Mouse (Mus musculus) frontal cortex, postnatal 14 days (tissue): ENCODE data around the gene Kcnh1.
A peak's percentile ranks its signal among the peaks of the same experiment; 100 is the strongest.

Experiments used
- DNase-seq, 2 experiments: peaks; one replicate each; pipeline ENCODE4 v3.0.0; 2022; ENCODE audit warnings: low spot score in 2 of 2

Gene Kcnh1

GRCm38 (mm10) chr1:192405136-192405535, 214.6 kb downstream of the Kcnh1 start:
- DNase-seq = no peak

- no peak for DNase-seq
These were observed 216.0 kb downstream of the Kcnh1 start for GRCm38 (mm10) chr1:192406589-192406988.

DNA sequence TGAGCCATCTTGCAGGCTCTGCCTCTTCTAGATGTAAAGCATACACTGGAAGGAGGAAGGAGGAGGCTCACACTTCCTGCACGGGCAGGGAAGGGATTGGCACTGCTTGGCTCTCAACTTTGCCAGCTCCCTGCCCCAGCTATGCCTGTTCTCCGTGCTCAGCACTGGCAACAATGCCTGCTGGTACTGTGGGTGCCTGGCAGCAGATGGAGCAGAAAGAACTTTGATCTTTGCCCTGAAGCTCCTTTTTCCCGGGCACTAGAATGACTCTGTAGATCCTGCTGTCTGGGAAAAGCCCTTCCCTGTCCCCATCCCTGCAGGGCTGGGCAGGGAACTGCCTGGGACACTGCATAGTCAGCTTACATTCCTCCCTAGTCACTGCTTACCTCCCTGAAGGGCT, 225.2 kb downstream of the Kcnh1 start:
- DNase-seq = no peak

GRCm38 (mm10) chr1:192416241-192416821, 225.8 kb downstream of the Kcnh1 start:
- no peak for DNase-seq

GRCm38 (mm10) chr1:192419176-192419575, 228.6 kb downstream of the Kcnh1 start:
- DNase-seq = no peak

DNA sequence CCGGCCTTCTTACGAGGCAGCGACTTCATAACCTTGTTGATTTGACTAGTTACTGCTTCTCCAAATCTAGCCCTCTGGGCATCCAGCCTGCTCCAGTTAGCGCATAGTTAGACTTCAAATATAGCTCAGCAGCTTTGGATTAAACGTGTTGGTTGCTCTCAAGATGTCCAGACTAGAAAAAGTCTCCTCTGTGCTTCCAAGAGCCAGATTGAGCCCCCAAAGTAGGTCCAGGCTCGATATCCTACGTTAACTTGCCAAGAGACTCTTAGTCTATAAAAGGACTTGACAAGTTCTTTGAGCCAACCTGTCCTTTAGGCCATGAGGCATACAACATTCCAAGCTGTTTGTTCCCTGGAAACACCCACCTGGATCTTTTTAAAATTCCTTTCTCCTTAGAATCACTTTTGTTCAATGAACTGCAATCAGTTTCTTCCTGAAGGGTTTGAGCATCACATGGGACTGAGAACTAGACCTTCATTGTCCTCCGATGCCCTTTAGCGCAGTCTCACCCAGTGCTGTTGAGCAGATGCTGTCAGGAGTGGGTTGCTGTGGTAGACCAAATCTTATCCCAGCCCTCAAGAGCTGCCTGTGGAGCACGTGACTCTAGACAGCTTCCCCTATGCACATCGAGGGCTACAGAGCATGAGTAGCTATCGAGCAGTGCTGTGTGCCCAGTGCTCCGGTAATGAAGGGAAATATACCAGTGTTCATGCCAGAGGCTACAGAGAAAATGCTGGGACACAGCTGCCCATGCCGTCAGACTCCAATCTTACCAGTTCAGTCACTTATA, 231.0 kb downstream of the Kcnh1 start:
- peak; percentile 13 to 37 for DNase-seq

DNA sequence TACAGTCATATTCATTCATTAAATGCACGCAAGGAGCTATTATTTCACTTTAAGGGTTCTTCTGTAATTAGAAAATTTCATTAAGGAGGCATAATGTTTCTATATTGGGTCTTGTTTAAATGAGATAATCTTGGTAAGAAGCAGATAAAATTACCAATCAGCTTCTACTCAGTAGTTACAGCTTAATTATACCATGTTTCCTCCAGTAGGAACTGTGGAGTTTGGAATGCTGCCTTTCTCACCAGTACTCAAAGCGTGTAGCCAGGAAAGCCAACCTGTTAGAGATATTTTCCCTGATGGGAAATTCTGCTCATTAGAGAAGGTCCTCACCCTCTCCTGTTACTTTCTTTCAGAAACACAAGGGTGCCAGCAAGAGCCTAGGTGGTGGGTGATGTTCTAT, 240.8 kb downstream of the Kcnh1 start:
- DNase-seq = no peak

DNA sequence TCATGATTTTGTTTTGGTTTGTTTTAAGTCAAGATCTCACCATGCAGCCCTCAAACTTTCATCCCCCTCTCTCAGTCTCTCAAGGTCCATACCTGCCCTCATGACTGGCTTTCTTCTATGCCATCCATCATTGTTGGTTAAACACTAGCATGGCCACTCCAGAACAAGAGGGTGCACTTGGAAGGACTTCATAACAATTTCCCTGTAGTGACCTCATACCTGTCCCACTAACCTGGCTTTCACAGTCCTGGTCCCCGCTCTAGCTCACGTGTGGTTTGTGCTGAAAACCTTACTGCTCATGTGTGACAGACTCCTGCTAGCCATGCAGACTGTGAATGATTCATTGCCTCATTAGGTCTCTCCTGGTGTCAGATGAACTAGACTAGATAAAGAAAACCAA, 244.9 kb downstream of the Kcnh1 start:
- no peak for DNase-seq

- DNase-seq = no peak
These were observed 248.7 kb downstream of the Kcnh1 start for GRCm38 (mm10) chr1:192439151-192439837.

- DNase-seq = no peak
These were observed 252.3 kb downstream of the Kcnh1 start for GRCm38 (mm10) chr1:192442772-192443445.

DNA sequence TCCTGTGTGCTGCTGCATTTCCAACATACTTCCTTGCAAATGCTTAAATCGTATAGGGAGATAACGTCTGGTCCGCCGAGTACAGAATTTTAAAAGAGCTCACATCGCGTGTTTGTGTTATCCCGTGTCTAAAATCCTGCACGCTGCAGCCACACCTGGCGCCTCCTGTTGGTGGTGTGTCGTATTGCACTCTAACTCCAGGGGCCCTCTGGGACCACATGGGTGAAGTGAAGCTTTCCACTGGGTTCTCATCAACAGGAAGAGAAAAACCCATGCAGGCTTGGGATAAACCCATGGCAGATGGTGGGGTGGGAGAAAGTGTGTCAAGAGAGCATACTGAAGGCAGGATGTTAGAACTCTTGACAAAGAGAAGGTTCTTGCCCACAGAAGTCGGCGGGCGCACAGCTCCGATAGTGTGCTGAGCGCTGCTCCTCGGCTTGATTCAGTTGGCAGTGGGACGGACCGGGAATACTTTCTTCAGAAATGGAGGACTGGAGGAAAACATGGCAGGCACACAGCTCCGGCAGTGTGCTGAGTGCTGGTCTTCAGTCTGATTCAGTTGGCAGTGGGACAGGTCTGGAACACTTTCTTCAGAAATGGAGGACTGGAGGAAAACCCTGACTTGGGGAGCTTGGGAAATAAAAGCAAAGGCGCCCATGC, 253.6 kb downstream of the Kcnh1 start:
- DNase-seq = no peak

DNA sequence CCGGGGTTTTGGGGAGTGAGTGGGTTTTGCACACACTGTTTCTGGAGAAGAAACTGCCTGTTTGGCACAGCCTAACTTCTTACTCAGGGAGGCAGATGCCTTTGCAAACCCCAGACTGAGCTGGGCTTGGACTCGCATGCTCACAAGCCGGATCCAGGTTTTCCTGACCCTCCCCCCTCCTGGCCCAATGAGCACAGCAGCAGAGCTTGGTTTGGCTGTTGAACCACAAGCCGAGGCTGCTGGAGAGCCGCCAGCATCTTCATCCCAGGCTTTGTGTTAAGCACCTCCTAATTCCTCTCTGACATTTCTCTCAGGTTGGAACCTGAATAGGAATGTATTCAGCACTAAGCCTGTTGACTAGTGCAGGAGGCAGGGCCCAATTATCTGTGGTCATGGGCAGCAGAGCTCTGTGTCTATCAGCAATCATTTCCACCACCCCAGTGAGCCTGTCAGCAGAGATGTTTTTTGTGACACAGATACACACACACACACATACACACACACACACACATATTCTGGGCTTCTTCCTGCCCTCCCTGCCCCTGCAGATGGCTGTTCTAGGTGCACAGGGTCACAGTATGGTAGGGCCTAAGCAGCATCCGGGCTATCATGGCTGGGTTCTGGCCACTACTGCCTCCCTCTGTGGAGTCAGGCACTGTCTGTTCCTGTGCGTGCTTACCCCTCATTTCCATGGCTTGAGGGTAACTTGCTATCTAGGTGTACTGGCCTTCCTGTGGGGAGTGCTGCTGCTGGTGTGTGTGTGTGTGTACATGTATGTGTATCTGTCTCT, 254.3 kb downstream of the Kcnh1 start:
- peak; percentile 47 to 52 for DNase-seq

DNA sequence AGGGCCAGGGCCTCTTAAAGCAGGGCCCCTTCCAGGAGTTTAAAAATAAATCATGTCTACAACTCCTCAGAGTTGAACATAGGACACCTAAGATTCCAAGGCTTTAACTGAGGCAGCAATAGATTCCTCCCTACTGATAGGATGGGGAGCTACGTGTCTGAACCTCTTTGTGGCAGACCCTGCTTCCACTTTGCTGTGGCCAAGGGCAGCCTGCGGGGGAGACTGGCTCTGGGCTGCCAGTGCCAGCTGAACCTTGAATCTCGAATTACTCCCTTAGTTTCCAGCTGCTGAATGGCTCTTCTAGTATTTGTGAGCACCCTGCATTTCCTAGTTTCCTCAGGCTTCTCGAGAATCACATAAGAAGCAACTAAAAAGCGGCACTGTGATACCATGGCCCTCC, 255.6 kb downstream of the Kcnh1 start:
- no peak for DNase-seq

DNA sequence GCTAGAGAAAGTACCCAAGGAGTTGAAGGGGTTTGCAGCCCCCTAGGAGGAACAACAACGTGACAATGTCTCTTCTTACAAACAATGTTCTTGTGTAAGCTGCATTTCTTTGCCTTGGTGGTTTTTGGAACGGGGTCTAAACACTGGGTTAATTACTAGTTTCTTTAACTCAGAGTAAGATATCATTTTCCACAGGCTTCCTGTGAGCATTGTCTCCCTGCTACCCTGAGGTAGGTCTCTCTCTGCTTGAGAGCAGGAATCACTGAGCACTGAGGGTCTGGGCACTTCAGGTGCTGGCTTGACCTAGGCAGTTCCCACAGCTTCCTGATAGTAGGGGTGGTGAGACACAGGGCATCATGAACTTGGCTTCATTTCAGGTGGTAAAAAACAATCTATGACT, 257.1 kb downstream of the Kcnh1 start:
- no peak for DNase-seq

- DNase-seq = no peak
These were observed 257.9 kb downstream of the Kcnh1 start for GRCm38 (mm10) chr1:192448512-192448911.

GRCm38 (mm10) chr1:192449572-192450351, 259.2 kb downstream of the Kcnh1 start:
- no peak for DNase-seq

DNA sequence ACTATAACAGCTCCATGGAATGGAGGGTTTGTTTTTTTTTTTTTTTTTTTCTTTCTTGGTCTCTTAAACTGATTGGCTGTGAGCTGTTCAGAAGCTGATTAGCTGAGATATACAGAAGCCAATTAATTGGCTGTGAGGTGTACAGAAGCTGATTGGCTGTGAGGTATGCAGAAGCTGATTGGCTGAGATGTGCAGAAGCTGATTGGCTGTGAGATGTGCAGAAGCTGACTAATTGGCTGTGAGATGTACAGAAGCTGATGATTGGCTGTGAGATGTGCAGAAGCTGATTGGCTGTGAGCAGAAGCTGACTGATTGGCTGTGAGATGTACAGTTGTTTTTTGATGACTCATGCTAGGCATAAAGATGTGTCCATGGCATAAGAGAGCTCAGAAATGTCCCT, 259.9 kb downstream of the Kcnh1 start:
- DNase-seq = no peak

- no peak for DNase-seq
These were observed 261.1 kb downstream of the Kcnh1 start for GRCm38 (mm10) chr1:192451722-192452121.

DNA sequence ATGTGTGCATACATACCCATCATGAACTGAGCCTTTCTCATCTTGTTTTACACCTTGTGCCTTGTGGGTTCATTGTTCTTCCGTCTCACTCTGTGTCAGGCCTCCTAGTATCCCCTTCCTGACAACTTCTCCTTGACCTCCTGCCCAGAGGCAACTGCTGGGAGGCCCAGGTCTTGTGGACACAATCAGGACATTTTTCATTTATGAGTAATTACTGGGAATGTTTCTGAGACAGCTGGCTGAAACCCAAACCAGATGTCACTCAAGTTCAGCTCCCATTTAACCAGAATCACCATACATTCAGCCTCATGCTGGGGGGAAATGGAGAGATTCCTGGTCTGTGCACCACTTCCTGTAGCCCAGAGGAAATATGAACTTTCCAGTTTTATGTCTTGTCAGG, 263.9 kb downstream of the Kcnh1 start:
- DNase-seq = no peak

- no peak for DNase-seq
These were observed 264.4 kb downstream of the Kcnh1 start for GRCm38 (mm10) chr1:192454981-192455380.
